Mouse (Mus musculus) heart, embryonic 14.5 days (tissue): ENCODE measurements around the gene Srsf4. TPM values are rescaled to one million over a fixed set of nuclear protein-coding genes. Genes with fewer than 3 reads are reported as not detected.
A peak's percentile ranks its signal among the peaks of the same experiment; 100 is the strongest.

Experiments used
- ATAC-seq: fragments of 200-750 bp; cut with Nextera tagmentation; 2 replicates; pipeline ENCODE4 v1.8.0; 2017; ENCODE audit warnings: low read depth, moderate TSS enrichment; ENCODE audit not compliant: insufficient number of reproducible peaks, insufficient read depth, low FRiP score
- H3K27ac ChIP-seq, 2 experiments: fragments of 200-500 bp in 1 of 2; fragments of 300-500 bp in 1 of 2; sonication (generic) in 1 of 2; replicated peaks in 1 of 2; 2 replicates each; pipeline ENCODE4 v1.5.1; 2012 to 2014; ENCODE audit warnings: low read depth in 2 of 2, low read length in 2 of 2, control low read depth in 1 of 2, mild to moderate bottlenecking in 1 of 2, mixed read lengths in 1 of 2; ENCODE audit not compliant: control insufficient read depth in 1 of 2, insufficient read depth in 1 of 2
- H3K27me3 ChIP-seq: fragments of 300-500 bp; sonication (generic); 2 replicates; pipeline ENCODE4 v1.6.1; 2014; ENCODE audit warnings: mild to moderate bottlenecking, low read length, control low read depth; ENCODE audit not compliant: control insufficient read depth, insufficient read depth
- H3K36me3 ChIP-seq: fragments of 300-500 bp; sonication (generic); 2 replicates; pipeline ENCODE4 v1.6.1; 2014; ENCODE audit warnings: mild to moderate bottlenecking, control low read depth, low read length, mixed read lengths; ENCODE audit not compliant: control insufficient read depth, insufficient read depth
- H3K4me1 ChIP-seq, 2 experiments: fragments of 200-500 bp in 1 of 2; fragments of 300-500 bp in 1 of 2; sonication (generic) in 1 of 2; 2 replicates each; pipeline ENCODE4 v1.6.1; 2012 to 2014; ENCODE audit warnings: low read length in 2 of 2, control low read depth in 1 of 2, mixed read lengths in 1 of 2; ENCODE audit not compliant: control insufficient read depth in 2 of 2, insufficient read depth in 2 of 2
- H3K4me2 ChIP-seq: fragments of 300-500 bp; sonication (generic); 2 replicates; pipeline ENCODE4 v1.6.1; 2014; ENCODE audit warnings: mild to moderate bottlenecking, low read length
- H3K4me3 ChIP-seq, 2 experiments: fragments of 200-500 bp in 1 of 2; fragments of 300-500 bp in 1 of 2; sonication (generic) in 1 of 2; 2 replicates each; pipeline ENCODE4 v1.5.1; 2012 to 2014; ENCODE audit warnings: low read length in 2 of 2, mild to moderate bottlenecking in 2 of 2, control low read depth in 1 of 2, low read depth in 1 of 2, moderate library complexity in 1 of 2; ENCODE audit not compliant: control insufficient read depth in 1 of 2, insufficient read depth in 1 of 2
- H3K9ac ChIP-seq: fragments of 300-500 bp; sonication (generic); 2 replicates; pipeline ENCODE4 v1.6.1; 2014; ENCODE audit warnings: mild to moderate bottlenecking, low read length
- H3K9me3 ChIP-seq: fragments of 300-500 bp; sonication (generic); 2 replicates; pipeline ENCODE4 v1.6.1; 2016; ENCODE audit warnings: low read length, control low read depth; ENCODE audit not compliant: control insufficient read depth
- WGBS: fragments of 180-500 bp; shearing (Covaris S2); extraction: QIAGEN DNeasy Blood & Tissue Kit; methylation state at CpG from one replicate; pipeline ENCODE4 v1.1.7; 2014; 5-methylcytosine and 5-hydroxymethylcytosine counted together
- polyA plus RNA-seq: library from polyadenylated mRNA; unstranded; fragments of >200 nt; fragmentation: Nextera tagmentation; extraction: Ambion mirVana; gene quantifications from 2 replicates; pipeline ENCODE4 v1.2.1, GENCODE M21; 2014

Srsf4 gene
- polyA plus RNA-seq, 1 experiment from 2014 or later, result 63.6 TPM

GRCm38 (mm10) chr4:131848082-131848481 is 25.3 kb upstream of the Srsf4 start:
- H3K36me3 ChIP-seq, result 0 out of 2 replicates have a peak, but pooled peaks cover 3% of the 10 kb centered on the region
- no peak overlapping the region for H3K4me2 ChIP-seq
- no peak overlapping the region for H3K4me3 ChIP-seq
- ATAC-seq, result no peak
- WGBS, result 56% methylated on average over 6 of the region's 6 CpGs
- peaks cover 8 to 20% of the 10 kb centered on the region in 2 experiments for H3K4me1 ChIP-seq
- no peak overlapping the region for H3K9ac ChIP-seq
- H3K9me3 ChIP-seq, result no peaks in the 10 kb centered on the region
- H3K27me3 ChIP-seq, result no peaks in the 10 kb centered on the region
- H3K27ac ChIP-seq, result no peak overlapping the region

GRCm38 (mm10) chr4:131849986-131850638 is 23.3 kb upstream of the Srsf4 start:
- peak; percentile 73; the same call in 1 of the 2 replicates for ATAC-seq
- Histone ChIP-seq H3K36me3 (0 out of 2 replicates have a peak, but pooled peaks cover 3% of the 10 kb centered on the region), H3K27ac (peak overlapping the region; percentile 30 to 78), H3K4me1 (peaks cover 6 to 13% of the 10 kb centered on the region in 2 experiments), H3K9ac (0 out of 2 replicates have a peak overlapping the region, but pooled peaks have one; percentile 19), H3K4me2 (peak overlapping the region; percentile 14), H3K4me3 (no peak overlapping the region), H3K9me3 (no peaks in the 10 kb centered on the region), H3K27me3 (no peaks in the 10 kb centered on the region)
- WGBS, result 38% methylated on average over 5 of the region's 5 CpGs

- H3K4me2 ChIP-seq, result no peak overlapping the region
- no peaks in the 10 kb centered on the region for H3K9me3 ChIP-seq
- H3K4me3 ChIP-seq, result no peak overlapping the region
- 69% methylated on average over 5 of the region's 5 CpGs for WGBS
- no peak overlapping the region for H3K27ac ChIP-seq
- H3K4me1 ChIP-seq, result peaks cover 4 to 8% of the 10 kb centered on the region in 2 experiments
- H3K36me3 ChIP-seq, result peaks cover 27% of the 10 kb centered on the region
- ATAC-seq, result no peak
- H3K27me3 ChIP-seq, result no peaks in the 10 kb centered on the region
- H3K9ac ChIP-seq, result no peak overlapping the region
Observed at GRCm38 (mm10) chr4:131854950-131855349, 18.5 kb upstream of the Srsf4 start.

- H3K36me3 ChIP-seq, result peaks cover 47% of the 10 kb centered on the region
- no peak overlapping the region for H3K4me3 ChIP-seq
- no peak overlapping the region for H3K4me2 ChIP-seq
- no peaks in the 10 kb centered on the region for H3K9me3 ChIP-seq
- WGBS, result 42% methylated on average over 15 of the region's 15 CpGs
- no peak for ATAC-seq
- H3K27ac ChIP-seq, result no peak overlapping the region
- no peak overlapping the region for H3K9ac ChIP-seq
- peaks cover 0 to 2% of the 10 kb centered on the region in 2 experiments; a peak in 1 of 4 replicates for H3K4me1 ChIP-seq
- no peaks in the 10 kb centered on the region for H3K27me3 ChIP-seq
Observed at GRCm38 (mm10) chr4:131860492-131861340, 12.7 kb upstream of the Srsf4 start.

GRCm38 (mm10) chr4:131861341-131861739 is 12.1 kb upstream of the Srsf4 start:
- WGBS, result 81% methylated on average over 4 of the region's 4 CpGs
- peaks cover 0 to 2% of the 10 kb centered on the region in 2 experiments; a peak in 1 of 4 replicates for H3K4me1 ChIP-seq
- H3K27me3 ChIP-seq, result no peaks in the 10 kb centered on the region
- H3K9ac ChIP-seq, result no peak overlapping the region
- H3K4me2 ChIP-seq, result no peak overlapping the region
- H3K4me3 ChIP-seq, result no peak overlapping the region
- no peak overlapping the region for H3K27ac ChIP-seq
- ATAC-seq, result no peak
- peaks cover 50% of the 10 kb centered on the region for H3K36me3 ChIP-seq
- H3K9me3 ChIP-seq, result no peaks in the 10 kb centered on the region

- WGBS, result 10% methylated on average over 11 of the region's 11 CpGs
- Histone ChIP-seq H3K9me3 (no peaks in the 10 kb centered on the region), H3K4me3 (peak overlapping the region; percentile 70 to 100), H3K27ac (peak overlapping the region; percentile 82 to 86), H3K4me1 (peaks cover 5 to 39% of the 10 kb centered on the region in 2 experiments), H3K27me3 (no peaks in the 10 kb centered on the region), H3K4me2 (peak overlapping the region; percentile 66), H3K9ac (peak overlapping the region; percentile 100), H3K36me3 (0 out of 2 replicates have a peak, but pooled peaks cover 2% of the 10 kb centered on the region)
- 0 out of 2 replicates have a peak, but pooled peaks have one; percentile 2 for ATAC-seq
Observed at GRCm38 (mm10) chr4:131872672-131873292, 635 bp upstream of the Srsf4 start.

- no peaks in the 10 kb centered on the region for H3K27me3 ChIP-seq
- peaks cover 5 to 44% of the 10 kb centered on the region in 2 experiments for H3K4me1 ChIP-seq
- H3K36me3 ChIP-seq, result no peaks in the 10 kb centered on the region
- peak overlapping the region; percentile 99 to 100 for H3K4me3 ChIP-seq
- H3K9me3 ChIP-seq, result no peaks in the 10 kb centered on the region
- WGBS, result 0% methylated on average over 20 of the region's 20 CpGs
- H3K27ac ChIP-seq, result peak overlapping the region; percentile 92 to 100
- peak overlapping the region; percentile 100 for H3K9ac ChIP-seq
- H3K4me2 ChIP-seq, result peak overlapping the region; percentile 96
- ATAC-seq, result no peak
Observed at GRCm38 (mm10) chr4:131874169-131874536, 736 bp downstream of the Srsf4 start.
